Mouse (Mus musculus): ENCODE data around the gene Strip1.

The Strip1 gene

DNA sequence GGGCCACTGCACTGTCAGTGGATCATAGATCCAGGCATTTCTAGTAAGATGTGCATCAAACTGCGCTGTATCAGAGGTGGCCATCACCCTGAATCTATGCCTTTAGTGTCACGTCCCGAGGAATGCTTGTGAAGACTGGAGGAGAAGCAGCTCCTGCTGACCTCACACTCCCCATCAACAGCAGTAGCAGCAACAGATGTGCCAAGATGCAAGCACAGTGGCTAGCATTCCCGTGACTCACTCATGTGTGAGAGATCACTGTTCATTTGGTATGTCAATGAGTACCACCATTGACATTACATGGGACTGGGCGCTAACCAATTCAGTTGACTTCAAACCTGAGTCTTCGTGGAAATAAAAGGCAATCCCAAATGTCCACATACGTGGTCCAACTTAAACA lies 3.9 kb downstream of the Strip1 start:
- DNase-seq (ENCODE audit: low spot score in 2 of 2), result peak in 1 of 2 experiments; percentile 44

DNA sequence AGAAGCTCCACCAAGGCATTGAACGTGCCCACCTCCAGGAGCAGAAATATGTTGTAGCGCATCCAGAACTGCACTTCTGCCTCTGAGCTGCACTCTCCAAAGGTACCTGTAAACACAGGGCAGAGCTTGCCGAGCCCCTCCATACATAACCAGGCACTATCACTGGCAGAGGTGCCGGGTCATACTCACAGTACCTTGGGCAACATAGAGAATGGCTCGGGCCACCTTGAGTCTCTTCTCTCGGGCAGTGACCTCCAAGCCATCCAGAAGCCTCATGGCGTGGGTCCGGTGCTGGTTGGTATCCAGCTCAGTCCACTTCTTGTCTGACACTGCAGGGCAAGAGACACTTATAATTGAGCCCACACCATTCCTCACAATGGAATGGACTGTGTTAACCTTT lies 4.7 kb downstream of the Strip1 start:
- peak in 1 of 2 experiments; percentile 47 for DNase-seq (ENCODE audit: low spot score in 2 of 2)

DNA sequence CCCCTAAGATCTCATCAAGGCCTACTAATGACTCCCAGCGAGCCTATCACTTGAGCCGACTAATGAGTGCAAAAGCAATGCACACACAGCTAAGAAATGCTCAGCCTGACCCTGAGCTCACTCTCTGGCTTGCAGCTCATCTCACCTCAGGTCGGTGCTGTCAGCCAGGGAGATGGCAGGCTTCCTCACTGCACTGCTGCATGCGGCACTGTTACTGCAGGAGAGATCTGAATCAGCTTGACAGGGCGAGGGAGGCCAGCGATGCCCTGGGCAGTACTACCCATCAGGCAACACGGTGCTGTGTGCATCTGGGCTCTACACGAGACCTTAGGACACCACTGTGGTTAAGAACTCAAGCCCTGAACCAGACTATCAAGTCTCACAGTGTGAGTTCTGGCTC lies 6.0 kb downstream of the Strip1 start:
- peak; percentile 13 to 45 for DNase-seq (ENCODE audit: low spot score in 2 of 2)

DNA sequence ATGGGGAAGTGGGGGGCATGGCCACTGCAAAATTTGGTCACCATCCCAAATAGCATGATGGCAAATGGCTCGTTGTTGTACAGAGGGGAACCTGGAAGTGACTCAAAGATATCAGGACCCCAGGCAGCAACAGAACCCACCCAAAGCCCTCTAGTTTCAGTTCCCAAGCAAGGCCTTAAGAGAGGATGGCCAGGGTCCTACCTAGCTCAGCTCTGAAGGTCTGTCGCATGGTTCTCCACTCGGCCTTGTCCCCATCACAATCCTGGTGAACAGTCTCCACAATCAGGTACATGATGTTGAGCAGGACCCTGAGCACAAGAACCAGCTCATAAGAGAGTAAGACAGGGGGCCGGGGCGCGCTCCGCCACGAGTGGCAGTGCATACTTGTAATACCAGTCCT lies 7.1 kb downstream of the Strip1 start:
- DNase-seq (ENCODE audit: low spot score in 2 of 2), result peak; percentile 10 to 54

DNA sequence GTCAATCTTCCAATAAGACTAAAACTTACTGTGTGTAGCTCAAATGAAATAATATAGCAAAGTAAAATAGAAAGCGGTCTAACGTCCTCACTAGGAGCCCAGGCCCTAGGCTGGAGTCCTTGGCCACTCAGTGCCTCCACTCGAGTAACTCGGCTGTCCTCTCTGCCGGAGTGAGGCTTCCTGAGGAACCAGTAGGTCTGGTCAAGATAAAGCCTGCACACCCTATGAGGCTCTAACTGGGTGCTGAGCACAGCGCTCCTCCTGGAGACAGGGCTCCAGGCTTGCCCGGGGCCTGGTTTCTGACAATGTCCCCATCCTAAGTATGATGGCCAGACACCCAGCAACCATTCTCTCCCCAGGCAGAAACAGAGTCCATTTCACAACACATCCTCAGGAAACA lies 9.0 kb downstream of the Strip1 start:
- peak; percentile 11 to 35 for DNase-seq (ENCODE audit: low spot score in 2 of 2)

DNA sequence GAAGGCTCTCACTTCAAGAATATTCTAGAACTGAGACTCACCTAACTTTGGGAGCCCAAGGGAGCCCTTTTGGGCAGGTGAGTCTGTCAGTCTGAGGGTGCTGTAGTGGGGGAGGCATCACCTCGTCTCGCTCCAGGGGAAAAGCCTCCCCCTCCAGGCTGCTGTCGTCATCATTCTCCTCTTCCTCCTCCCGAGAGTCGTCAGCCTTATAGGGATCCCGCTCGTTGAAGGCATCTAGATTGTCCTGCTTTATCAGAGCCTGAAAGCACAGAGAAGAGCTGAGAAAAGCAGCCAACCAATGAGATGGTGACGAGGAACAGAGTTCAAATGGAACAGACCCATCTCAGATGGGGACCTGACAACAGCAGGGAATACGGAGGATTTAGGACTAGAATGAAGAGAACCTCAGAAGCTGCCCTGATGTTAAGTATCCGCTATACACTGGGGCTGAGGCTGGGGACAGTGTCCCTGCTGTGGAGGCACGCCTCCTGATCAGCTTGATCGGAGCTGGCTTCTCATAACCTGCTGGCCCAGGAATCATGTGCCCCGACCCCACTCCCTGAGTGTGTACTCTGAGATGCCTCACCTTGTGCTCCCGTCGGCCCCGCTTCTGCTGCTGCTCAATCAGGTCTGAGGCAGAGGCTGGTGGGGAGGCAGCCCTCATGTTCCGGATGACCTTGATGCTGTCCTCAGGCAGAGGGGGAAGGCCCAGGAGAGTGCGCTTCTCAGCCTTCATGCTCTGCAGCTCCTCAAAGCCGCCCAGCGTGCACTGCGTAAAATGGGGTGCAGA lies 10.0 kb downstream of the Strip1 start:
- DNase-seq (ENCODE audit: low spot score in 2 of 2), result peak; percentile 15 to 57

DNA sequence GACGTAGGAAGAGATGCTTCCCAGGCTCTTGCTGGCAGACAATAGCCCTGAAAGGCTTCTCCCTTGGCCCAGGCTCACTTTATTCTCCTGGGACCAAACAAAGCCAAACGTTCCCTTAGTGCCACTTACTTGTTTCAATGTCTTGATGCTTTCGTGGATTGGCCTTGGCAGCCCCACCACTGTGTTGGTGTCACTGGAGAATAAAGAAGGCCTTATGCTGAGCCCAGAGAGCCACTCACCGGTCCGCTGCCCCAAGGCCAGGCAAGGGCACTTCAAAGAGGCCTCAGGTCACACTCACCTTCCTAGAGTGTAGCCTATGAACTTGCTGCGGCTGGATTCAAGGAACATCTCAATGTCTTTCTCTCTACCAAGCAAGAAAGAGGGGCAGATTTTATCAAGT lies 11.6 kb downstream of the Strip1 start:
- peak in 1 of 2 experiments; percentile 53 for DNase-seq (ENCODE audit: low spot score in 2 of 2)

DNA sequence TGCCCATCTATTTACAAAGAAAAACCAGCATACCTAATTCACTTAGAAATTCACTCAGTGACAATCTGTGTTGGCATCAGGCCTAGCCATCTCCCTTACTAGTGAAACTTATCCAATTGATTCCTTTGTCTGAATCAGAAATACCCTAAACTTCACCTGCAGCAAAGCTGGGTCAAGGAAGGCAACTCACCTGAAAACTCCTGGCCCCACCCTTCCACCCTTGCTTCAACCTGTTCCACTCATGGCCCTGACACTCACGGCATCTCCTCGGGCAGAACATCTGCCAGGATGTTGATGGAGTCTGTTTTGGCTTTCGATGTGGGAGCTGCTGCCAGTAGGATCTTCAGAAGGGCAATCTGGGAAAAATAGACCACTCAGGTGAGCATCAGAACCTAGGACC lies 13.7 kb downstream of the Strip1 start:
- peak in 1 of 2 experiments; percentile 53 for DNase-seq (ENCODE audit: low spot score in 2 of 2)

DNA sequence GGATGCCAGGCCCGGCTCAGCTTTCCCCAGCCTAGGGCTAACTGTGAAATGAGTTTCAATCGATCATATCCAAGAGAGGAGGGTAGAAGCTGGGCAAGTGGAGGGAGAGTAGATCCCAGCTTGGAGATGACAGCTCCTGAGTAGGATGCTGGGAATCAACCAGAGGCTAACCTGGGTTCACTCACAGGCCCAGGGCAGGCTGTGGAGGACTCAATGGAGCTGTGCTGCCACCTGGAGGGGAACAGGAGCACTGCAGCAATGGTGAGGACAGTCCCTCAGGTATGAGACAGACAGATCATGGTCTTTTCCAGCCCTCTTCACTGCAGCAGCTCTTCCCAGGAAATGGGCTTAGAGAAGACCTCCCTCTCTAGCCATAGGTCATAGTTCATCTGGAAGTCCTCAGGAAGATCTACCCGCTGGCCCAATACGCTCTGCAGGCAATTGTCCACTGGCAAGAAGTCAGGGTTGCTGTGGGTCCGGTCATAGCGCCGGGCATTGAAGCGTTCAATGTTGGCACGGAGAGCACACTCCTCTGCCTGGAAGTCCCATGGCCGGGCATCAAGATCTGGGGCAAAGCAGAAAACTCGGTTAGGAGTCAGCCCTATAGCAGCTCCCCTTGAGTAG lies 18.5 kb downstream of the Strip1 start:
- no peak for DNase-seq (ENCODE audit: low spot score in 2 of 2)

DNA sequence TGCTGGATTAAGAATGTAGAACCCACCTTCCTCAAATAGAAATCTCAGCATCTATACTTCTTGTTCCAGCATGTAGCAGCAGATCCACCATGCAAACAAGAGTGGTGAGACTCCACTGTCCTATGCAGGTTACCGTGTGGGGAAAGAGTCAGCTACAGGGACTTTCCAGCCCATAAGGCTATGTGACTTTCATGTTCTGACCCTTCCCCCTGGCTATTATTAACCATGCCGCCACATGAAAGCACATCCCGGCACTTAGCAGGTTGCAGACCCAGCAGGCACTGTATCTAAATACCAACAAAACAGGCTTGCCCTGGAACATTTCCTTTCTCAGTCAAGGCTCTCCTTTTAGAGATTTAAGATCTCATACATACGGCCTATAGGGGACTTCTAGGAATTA lies 20.1 kb downstream of the Strip1 start:
- DNase-seq (ENCODE audit: low spot score in 2 of 2), result no peak

DNA sequence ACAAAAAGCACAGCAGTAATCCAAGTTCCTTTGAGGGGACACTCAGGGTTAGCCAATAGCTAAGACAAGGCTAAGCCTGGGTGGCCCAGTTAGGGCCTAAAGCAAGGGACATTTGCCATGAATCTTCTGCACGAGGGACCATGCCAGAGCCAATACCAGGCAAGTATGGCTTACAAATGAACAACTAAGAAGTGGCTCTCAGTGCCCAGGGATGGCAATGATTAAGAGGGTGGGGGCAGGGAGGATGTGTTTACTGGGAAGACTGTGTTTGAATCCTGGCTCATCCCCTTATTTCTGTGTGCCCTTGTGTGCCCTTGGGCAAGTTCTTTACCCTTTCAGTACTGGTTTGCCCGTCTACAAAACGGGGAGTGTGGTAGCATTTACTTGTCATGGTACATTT lies 22.1 kb downstream of the Strip1 start:
- DNase-seq (ENCODE audit: low spot score in 2 of 2), result no peak

DNA sequence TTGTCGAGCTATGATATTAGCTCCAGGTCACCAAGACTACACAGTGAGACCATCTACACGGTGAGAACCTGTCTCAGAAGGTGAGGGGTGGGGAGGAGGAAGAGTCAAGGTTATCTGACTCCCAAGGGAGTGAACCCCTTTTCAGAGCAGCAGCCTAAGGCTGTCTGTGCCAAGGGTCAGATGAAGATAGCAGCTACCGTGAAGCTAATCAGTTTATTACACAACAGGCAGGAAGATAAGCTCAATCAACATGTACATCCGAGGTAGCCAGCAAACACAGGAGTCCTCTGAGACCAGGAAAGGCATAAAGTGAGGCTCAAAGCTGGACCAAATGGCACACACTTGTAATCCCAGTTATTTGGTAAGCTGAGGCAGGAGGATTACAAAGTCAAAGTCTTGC lies 22.7 kb downstream of the Strip1 start:
- no peak for DNase-seq (ENCODE audit: low spot score in 2 of 2)

DNA sequence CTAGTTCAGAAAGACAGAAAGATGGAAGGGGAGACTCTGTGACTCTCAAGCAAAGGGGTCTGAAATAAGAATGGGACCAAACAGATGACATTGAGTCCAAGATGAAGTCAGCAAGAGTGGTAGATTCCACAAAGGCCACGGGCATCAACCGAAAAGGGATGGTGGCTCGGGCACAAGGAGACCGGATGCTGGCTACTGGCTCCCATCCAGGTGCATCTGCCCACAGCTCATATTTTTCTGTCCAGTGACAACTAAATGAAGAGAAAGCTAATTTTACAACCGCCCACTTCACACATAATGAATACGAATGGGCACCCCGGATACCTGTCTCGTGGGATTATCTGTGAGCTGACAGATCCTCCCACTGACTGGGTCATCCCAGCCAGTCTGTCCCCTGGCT lies 24.3 kb downstream of the Strip1 start:
- no peak for DNase-seq (ENCODE audit: low spot score in 2 of 2)

DNA sequence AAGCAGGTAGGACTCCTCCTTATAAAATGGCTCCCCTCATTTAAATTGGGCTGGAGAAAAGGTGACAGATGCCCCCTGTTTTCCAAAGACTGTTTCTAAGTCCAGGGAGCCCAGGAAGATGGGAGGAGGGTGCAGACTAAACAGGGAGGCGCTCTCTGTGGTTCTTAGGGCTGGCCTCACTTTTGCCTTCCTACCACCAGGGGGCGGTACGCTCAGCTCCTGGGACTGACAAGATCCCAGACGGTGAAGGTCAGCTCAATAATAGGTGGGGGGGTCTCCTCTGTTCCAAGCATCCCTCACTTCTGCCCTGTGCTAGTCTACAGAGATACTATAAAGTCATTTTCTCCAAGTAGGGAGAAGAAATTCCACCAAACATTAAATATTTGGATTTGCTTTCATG lies 26.2 kb downstream of the Strip1 start:
- peak; percentile 42 to 75 for DNase-seq (ENCODE audit: low spot score in 2 of 2)

DNA sequence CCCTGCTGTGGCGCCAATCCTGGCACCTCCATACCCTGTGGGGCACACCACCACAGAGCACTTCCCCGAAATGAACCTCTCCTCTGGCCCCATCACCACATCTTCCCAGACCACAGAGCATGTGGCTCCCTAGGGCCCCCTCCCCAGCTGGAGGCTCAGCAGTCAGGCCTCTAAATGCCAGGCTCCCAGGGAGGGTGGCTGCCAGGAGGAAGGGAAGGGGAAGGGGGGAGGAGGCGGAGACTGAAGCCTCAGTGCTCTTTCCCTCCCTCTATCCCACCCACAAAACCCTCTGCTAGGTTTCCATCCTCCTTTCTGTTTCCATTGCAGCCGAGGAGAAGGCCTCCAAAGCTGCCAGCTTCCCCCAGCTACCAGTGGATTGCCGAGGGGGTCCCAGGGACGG lies 31.4 kb downstream of the Strip1 start:
- no peak for DNase-seq (ENCODE audit: low spot score in 2 of 2)

DNA sequence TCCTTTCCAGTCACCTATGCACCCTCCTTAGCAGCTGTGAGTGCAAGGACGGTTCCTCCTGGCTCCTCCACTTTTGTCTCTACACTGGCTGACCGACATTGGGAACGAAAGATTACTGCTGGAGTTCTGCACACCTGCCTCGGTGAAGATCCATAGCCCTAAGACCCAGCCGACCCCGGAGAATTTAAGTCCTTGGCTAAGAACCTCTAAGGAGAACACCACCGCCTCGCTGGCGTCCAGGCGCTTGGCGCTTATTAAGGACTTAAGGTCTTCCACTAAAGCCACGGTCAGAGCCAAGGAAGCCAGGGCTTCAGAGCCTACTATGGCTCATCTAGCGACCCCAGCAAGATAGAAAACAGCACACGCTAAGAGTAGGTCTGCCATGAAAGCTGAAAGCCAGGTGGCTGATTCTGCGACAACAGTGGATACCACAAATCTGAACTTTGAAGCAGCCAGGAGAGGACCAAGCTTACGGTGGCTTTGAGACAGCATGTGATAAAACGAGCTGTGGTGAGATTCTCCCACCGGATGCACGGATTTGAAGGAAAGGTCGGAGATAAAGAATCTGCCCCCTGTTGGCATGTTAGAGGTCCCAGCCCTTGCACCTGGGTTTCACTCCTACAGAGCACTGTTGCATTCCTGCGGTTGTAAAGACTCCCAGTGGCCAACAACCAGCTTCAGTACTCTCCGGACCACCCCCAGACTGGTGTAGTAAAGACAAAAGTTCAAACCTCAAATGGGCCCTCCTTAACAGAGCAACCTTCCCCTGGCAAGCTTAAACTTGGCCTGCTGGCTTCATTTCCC lies 33.7 kb downstream of the Strip1 start:
- DNase-seq (ENCODE audit: low spot score in 2 of 2), result no peak

DNA sequence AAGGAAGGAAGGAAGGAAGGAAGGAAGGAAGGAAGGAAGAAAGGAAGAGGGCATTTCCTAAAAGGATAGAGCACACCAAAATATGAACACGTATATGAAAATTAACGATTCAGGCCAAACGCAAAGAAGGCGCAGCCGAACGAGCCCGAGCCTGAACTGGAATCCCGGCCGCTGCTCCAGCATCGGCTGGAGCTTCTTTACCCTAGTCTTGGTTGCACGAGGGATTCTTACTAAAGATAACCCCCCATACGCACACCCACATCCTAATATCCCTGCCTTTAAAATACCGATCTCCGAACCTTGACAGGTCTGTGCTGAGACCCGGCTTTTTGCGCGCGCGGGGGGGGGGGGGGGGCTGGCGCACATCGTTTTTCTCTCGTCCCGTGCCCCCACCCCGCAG lies 34.4 kb downstream of the Strip1 start:
- no peak for DNase-seq (ENCODE audit: low spot score in 2 of 2)

DNA sequence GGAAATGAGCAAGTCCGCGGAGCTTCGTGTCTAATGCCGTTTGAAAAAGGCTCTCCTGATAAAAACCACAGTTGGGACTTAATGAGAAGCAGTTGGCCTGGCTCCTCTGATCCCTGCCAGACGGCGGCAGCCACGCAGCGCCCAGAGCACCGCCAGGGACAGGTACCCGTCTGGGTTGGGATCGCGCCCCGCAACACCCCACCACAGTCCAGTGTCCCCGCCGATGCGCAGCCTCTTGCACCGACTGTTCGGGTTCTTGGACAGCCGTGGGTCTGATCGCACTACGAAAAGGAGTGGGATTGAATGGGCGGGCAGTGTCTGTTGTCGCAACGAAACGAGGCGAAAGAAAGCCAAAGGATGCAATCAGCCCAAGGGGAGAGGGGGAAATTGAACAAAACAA lies 34.9 kb downstream of the Strip1 start:
- DNase-seq (ENCODE audit: low spot score in 2 of 2), result no peak

DNA sequence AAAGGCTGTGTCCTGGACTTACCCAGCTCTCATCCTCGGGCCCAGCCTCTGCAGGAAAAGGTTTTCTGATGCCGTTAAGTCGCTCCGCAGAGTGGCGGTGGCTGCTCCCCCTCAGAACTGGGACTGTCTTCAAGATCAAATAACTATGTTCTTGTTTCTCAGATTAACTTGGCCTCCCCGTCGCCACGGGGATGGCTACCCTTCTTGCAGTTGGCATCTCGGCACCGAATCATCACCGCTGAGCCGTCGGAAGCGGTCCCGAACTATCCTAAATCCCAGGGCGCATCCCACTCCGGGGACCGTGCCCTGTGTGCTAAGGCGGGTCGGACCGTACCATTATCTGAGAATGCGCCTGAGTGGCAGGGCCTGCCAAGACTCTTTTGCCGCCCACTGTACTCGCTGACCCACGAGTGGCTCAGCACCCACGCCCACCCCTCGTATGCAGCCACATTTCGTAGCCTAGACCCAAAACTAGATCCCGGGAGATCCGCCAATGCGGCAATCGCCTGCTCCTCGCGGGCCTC lies 35.5 kb downstream of the Strip1 start:
- DNase-seq (ENCODE audit: low spot score in 2 of 2), result no peak

DNA sequence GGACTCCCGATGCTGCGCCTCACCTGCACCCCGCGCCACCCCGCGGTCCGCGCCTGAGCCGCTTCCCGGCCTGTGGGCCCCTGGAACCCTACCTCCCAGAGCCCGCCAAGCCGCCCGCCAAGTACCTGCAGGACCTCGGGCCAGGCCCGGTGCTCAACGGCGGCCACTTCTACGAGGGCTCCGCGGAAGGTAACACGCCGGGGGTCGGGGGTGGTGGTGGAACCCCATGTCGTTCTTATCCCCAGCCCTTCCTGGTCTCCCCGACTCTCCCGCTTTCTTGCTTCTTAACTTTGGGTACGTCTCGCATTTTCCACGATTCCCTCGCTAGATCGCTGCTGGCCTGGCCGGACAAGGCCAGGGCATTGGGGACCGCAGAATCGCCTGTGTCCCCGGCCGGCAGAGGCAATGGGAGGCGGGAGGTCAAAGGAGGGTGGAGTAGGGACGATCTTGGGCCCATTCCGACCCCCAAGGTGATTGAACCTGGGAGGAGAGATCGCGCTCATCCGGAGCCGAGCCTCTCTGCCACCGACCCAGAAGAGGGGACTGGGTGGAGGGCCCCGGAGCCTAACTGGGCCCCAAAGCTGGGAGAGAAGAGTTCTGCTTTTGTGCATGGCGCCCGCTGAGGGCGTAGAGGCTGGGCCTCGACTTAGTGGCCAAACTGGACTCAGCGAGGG lies 36.1 kb downstream of the Strip1 start:
- no peak for DNase-seq (ENCODE audit: low spot score in 2 of 2)

DNA sequence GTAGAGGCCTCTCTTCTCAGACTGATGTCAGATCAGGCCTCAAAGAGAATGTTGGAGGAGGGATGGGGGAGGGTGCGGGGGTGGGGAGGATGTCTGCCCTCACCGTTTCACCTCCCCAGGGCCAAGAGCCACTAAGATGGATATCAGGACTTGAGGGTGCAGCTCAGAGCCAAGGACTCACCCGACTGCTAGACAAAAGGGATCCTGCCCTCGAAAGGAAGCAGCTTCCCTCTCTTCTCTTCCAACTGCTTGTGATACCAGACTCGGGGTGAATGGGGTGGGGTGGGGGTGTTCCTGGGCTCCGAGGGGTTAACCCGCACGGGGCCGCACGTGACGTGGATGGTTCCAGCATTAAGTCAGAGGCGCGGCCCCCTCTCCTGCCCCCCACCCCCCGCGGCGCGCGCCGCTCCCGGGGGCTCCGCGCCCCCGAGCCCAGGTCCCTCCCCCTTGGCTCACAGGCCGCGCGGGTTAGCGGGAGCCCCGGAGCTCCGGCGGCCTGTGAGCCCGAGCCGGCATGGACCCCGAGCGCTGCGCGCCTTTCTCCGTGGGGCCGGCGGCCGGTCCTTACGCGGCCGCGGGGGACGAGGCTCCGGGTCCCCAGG lies 36.7 kb downstream of the Strip1 start, which contains the start of gene Alx3:
Gene Alx3, plus strand, starts transcription at position 370 of the 602 bp plus-strand sequence.
- no peak for DNase-seq (ENCODE audit: low spot score in 2 of 2)
